Mouse (Mus musculus) hematopoietic stem cell, adult 5-6 weeks (primary cell): ENCODE results near the gene Cdc42ep5. TPM values are rescaled to one million over a fixed set of nuclear protein-coding genes. Genes with fewer than 3 reads are reported as not detected.
A peak's percentile ranks its signal among the peaks of the same experiment; 100 is the strongest.
"Not testable (repeated sequence)": the region's sequence is repeated elsewhere in the genome, so short reads cannot be mapped to it uniquely, and the experiment has no call there.

Experiments used
- ATAC-seq, 2 experiments: fragments of 125-278 bp in 1 of 2; replicated peaks in 1 of 2; 2 replicates each; pipeline ENCODE4 v1.8.0; 2016 to 2017; ENCODE audit warnings: inconsistent platforms in 2 of 2, mild to moderate bottlenecking in 2 of 2, moderate number of reproducible peaks in 2 of 2, low read depth in 1 of 2, moderate TSS enrichment in 1 of 2; ENCODE audit not compliant: low FRiP score in 2 of 2, poor library complexity in 2 of 2, severe bottlenecking in 2 of 2, insufficient read depth in 1 of 2, low TSS enrichment in 1 of 2
- total RNA-seq: library from RNA; stranded (forward); fragments of 172-1452, 232-1000 nt; gene quantifications from 2 replicates; pipeline ENCODE4 v1.2.3, GENCODE M21; 2017

Cdc42ep5 gene
- total RNA-seq: not detected in 2 replicates

DNA sequence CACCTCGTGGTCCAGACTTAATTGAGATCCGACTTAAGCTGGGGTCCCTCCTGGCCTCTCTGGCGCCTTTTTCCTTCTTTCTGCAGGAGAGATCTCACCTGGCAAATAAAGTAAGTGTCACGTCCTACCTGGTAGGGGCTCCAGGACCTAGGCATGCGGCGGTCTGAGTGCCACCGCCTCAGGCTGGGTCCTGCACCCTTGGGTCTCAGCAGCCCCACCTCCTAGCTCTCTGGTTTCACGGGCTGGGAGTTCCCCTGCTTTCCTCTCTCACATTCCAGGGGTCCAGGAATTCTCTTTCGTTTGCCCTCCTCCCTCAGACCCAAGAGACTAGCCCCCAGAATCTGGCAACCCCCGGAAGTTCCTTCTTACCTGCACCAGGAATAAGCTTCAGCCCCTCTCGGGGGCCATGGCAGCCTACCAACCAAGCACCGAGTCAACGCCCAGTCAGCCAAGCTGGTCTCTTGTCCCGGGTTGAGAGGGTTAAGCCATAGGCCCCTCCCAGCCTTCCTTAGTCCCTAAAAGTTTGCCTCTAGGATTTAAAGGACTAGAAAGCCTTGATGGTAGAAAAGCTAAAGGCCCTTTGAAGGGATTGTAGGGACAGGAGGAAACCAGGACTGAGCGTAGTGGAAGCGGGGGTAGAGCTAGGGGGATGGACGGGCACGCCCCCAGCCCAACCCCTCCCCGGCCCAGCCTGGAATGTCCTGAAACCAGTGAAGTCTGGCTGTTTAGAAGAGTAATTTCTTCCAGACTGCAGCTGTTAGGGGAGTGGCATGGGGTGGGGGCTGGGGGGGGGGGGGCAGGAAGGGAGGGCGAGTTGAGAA, at the start of gene Cdc42ep5:
Gene Cdc42ep5 (minus strand): TSS at position 771 of the 821 bp plus-strand sequence.
- peak in 1 of 2 experiments; percentile 29; a peak in 1 of 4 replicates for ATAC-seq

DNA sequence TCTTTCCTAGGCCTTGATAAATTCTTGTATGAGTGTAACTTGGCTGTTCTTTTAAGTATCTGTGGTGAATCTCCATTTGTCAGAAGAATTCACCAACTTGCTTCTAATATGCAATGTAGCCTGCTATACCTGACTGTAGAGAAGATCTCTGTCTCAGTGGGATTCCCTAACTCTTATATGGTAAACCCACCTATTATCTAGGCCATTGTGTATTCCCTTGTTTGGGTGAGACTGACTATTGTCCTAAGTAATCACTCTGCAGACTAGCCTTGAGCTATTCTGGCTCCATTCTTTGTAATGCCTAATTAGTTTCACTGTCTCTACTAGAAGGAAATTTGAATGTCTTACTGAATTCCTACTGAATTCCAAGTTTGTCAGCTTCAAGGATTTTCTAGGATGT, 48.8 kb upstream of the Cdc42ep5 start:
- ATAC-seq: not testable (repeated sequence)

DNA sequence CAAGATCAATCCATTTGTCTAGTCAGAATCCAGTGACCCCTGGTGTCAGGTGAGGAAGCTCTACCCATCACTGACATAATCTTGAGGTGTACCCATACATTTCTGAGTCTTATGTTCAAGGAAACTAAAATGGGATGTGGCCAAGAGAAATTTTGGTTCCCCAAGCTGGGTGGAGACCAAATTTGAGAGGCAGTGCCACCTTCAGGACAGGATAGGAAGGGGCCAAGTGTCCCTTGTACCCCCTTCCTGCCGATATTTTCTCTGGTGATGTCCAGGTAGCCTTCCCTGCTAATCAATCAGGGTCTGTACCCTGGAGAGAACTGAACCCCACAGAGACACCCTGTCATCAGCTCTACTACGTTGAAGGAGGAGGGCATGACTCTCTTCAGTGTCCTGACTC, 44.0 kb upstream of the Cdc42ep5 start:
- ATAC-seq: no peak

DNA sequence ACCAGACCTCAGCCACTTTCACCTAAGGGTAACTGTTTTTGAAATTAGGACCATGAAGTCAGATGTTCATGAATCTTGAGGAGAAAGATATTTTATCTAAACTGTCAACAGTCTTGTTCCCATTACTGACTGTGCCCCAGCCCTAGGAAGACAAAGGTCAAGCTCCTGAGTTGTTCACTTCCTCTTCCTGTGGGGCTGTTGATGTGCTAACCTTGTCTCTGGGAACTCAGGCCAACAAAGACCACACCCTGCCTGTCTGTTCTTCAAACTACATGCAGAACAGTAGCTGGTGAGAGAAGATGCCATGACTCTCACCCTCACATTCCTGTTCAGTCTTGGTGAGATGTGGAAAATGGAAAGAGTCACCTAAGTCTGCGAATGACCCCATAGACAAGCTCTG, 42.5 kb upstream of the Cdc42ep5 start:
- no peak for ATAC-seq

DNA sequence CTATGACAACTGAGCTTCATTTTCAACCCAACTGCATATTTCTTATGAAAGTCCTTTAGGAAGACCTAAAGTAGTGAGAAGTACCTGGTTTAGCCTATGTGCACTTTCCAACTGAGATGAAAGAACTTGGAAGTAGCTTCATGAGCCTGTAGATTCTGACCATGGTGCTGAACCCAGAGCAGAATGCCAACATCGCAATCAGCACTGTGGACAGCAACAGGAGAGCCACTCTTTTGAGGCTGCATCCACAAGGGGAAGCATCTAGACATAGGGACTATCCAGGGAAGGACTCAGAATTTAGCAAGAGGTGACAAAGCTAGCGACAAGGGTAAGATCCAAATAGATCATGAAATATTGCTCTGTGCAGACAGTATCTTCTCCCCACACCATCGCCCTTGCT, 13.8 kb upstream of the Cdc42ep5 start:
- ATAC-seq: 0 out of 4 replicates have a peak, but pooled peaks of 1 of the 2 experiments have one; percentile 32

DNA sequence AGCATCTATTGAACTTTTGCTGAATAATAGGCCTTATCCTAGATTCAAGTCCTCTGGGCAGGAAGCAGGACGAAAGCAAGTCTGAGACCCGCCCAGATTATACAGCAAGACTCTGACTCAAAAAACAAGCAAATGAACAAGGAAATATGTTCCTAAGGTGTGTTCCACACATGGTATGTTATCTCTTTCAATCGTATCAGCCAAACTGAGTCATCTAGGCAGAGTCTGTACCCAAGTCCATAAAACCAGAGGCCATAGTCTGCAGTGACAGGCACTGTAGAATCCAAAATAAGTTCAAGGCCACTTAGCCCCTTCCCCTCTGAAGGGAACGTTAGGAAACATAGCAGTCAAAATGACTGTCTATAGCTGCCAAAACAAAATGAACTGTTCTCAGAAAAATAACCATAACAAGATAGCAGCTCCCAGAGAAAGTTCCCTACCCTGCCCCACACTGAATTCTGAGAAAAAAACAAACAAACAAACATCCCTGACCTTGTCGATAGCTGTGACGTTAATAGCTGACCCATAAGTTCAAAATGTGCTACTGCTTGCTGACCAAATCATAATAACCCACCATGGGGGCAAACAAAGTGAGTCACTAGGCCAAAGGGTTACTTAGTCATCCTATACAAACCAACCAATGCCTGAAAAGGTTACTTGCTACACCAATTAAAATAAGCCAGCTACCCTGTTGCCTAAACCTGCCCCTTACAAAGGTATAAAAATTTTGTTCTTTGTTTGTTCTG, 5.7 kb upstream of the Cdc42ep5 start:
- no peak for ATAC-seq

DNA sequence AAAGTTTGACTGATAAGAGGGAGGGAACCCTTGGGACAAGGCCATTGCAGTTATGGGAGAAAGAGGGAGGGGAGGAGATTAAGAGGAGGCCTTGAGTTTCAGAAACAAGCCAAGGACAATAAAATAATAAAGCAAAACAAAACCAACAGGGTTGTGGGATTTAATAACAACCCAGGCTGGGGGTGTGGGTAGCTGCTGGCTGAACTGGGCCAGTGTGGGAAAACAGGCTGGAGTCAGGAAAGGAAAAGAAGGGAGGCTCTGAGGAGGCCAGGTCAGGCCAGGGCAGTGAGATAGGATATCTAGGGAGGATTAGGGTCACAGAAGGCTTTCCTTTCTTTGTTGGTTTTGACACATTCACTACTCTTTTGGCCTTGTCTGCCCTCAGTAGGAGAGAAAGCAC, 2.4 kb upstream of the Cdc42ep5 start:
- ATAC-seq: no peak

DNA sequence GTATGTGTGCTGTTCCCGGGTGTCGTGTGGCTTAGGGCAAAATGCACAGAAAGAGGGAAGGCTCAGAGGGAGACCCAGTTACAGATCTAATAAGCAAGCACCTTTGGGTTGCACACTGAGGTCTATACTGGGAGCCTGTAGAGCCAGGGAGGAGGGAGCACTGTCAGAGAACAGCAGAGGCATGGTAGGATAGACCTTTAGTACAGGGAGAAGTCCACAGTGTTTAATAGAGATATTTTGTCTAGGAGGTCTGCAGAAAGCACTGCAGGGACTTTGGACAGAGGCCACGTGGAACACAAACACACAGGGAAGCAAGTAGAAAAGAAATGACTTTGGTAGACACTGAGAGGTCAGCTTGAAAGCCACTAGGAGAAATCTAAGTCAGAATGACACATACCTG, 626 bp upstream of the Cdc42ep5 start:
- no peak for ATAC-seq

DNA sequence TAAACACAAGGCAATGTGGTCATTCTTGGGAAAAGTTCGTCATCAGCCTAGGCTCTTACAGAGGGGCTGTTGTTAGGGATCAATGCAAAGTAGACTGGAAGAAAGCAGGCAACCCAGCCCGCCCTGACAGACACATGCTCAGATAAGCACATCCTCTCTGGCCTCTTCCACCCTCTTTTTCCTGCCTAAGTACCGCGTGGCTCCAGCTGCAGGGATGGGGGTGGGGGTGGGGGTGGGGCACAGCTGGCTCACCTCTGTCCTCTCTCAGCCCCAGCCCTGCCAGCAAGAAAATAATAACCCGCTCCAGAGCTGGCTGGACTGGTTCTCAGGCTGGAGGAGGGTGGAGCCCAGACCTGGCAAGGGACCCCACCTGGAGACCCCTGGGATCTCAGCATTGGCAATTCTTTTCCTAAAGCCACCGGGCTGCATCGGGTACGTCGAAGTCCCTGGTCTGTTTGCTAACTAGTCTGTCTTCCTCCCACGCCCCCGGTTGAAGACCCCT, 1.0 kb downstream of the Cdc42ep5 start:
- no peak for ATAC-seq

DNA sequence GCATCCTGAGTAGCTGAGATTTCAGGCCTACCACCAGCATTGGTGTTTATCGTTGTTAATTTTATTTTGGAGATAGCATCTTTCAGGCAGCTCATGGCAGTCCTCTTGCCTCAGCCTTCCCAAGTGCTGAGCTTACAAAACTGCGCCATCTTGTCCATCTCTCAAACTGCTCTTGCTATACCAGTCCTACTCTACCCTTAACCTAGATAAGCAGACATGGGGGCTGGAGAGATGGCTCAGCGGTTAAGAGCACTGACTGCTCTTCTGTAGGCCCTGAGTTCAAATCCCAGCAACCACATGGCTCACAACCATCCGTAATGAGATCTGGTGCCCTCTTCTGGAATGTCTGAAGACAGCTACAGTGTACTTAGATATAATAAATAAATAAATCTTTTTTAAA, 3.1 kb downstream of the Cdc42ep5 start:
- ATAC-seq: not testable (repeated sequence)

DNA sequence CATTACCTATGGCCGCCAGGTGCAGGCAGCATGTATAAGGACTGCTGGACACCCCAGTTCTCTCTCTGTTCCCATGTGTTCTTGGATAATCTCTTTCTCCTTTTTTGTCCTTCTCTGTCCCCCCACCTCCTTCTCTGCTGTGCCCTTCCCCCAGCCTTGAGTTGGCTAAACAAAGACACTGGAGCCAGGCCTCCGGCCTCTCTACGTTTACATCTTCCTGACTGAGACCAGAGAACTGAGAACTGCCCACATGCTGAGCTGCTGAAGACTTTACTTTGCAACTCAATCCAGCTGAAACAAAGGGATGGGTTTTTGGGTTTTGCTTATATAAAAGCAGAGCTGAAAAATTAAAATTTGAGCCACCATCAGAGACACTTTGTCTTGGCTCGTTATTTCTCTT, 9.7 kb downstream of the Cdc42ep5 start:
- no peak for ATAC-seq

DNA sequence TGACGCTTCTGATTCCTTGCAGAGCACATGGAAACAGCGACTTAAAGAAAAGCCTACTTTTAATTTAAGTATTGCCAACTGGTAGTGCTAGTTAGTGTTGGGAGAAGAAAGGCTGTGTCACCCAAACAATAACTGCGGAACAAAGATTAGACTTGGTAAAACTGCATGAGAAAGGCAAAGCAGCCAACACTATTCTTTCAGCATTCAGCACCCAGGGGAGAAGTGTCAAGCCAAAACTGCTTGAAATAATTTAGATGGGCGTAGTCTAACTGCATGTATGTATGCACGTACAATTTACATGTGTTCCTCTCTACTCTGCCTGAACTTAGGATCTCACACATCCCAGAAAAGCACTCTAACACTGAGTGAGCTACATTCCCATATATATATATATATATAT, 10.3 kb downstream of the Cdc42ep5 start:
- ATAC-seq: no peak

DNA sequence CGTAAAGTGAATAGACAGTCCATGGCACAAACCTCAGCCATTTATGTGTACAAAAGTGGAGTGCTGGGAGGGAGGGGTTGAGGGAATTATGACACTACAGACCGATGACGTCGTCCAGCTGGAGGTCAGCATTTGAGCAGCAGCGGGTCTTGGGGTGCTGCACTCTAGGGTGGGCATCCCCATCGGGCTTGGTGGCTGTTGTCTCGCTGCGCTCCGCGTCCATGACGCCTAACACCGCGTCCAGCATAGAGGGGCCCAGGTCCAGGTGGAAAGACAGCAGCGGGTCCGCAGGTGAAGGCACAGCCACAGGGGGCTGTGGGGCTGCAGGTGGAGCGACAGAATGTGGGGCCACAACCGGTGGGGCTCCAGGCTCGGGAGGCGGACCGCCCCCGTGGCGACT, 13.4 kb downstream of the Cdc42ep5 start:
- no peak for ATAC-seq

DNA sequence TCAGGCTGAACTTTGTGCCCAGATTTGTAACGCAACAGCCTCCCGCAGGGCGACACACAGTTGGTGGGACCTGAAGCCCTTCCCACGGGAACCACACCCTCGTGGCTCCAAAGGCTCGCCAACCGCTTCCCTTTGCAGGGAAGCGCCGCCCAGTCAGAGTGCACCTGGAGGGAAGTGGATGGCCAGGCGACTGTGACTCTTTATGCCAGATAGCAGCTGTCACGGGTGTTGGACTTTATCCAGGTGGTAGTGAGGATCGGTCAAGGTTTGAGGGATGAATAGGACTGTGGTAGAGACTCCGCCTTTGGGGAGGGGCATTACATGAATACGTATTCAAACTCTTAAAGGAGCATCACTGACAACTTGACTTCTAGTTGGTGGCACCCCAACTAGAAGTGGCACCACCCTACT, 13.8 kb downstream of the Cdc42ep5 start:
- peak in 1 of 2 experiments; percentile 11; a peak in 1 of 4 replicates for ATAC-seq

DNA sequence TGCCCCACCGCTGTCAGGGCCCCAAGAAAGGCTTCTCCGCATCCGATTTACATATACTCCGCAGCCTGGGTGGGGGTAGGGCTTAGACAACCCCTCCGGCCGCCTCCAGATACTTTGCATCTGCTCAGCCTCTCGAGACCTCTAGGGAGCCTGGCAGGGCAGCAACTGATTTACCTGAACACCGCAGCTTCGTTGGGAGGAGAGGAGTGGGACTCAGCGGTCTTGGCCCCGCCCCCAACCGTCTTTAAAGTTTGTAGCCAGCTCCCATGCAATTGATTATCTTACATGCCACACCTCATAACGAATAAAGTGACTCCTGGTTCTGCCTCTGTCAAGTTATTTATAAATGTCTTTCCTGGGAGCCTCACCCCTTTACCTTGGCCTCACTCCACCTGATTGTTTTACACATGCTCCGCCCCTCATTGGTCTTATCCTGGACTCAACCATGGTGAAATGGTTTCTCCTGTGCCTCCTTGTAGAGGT, 14.6 kb downstream of the Cdc42ep5 start, which contains the start of gene Leng9:
Gene Leng9 (minus strand): TSS at position 316 of the 483 bp plus-strand sequence.
- ATAC-seq: peak; percentile 7; a peak in 3 of 4 replicates

DNA sequence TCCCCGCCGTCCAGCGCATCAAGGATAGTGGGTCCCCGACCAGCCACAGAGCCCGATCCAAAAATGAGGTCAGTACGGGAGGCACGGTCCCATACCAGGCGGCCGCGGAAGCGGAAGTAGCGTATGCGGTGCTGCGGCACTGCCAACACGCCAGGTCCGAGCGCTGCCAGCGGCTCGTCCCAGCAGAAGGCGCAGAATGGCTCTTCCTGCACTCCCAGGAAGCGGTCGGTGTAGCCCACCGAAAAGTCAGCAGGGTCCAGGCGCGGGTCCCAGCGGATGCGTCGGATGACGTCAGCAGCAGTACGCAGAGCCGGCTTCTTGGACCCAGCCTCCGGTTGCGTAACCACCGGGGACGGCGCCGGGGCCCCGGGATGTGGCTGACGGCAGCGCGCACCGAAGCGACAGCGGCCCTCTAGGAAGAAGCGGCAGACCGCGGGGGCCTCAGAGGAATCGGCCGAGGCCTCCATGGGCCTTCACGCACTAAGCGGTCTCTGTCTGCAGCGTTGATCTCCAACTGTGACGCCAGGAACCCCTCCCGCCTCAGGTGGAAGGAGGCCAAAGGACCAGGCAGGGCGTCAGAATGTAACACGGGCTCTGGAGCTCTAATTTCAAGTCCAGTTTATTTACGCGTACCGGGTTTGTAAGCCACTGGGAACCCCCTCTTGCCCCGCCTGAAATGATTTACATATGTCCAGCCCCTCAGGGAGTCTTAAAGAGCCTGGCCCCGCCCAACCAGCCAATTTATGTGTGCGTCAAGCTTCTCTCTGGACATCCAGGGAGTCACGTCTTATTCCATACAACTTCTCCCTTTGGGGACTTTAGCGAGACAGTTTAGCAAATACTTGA, 15.2 kb downstream of the Cdc42ep5 start:
- ATAC-seq: peak; percentile 55 to 61
